Mouse (Mus musculus) liver, adult (tissue): Measurements from ENCODE around the gene Lamb2.

ENCODE experiments used
- GATA4 ChIP-seq: IDR thresholded peaks from 2 replicates; pipeline ENCODE4 v1.6.1; 2014; ENCODE audit warnings: mild to moderate bottlenecking, low read length; ENCODE audit not compliant: insufficient replicate concordance

The Lamb2 gene

GRCm38 (mm10) chr9:108479721-108480351 is at the start of gene Lamb2:
Gene Lamb2, plus strand, starts transcription at chr9:108479736.
- no peak for TF ChIP-seq GATA4

DNA sequence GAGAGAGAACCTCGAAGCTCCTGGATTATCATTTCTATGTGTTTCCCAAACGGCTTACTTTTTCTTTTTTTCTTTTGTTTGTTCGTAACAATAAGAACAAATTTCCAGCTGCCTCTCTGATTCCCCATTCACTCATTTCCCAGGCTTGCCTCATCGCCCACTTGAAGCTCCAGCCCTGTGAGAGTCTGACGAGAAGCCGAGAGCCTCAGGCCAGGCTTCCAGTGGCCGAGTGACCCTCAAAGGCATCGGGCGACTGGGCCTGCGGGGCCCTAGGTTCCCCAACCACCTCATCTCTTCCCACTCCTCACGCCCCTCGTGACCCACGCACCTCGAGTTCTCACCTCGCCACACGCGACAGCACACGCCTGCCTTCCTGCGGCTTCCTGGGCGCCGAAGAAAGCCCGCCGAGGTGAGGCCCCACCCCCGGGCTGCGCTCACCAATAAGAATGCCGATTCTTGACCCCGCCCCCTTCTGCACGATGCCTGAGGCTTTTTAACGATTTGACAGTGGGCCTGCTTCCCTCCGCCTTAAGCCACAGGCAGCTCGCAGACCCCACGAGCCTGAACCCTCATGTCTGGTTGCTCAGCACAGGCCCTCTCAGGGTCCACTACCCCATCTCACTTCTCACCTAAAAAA is 48.0 kb upstream of the Lamb2 start:
- TF ChIP-seq GATA4 = no peak

GRCm38 (mm10) chr9:108436182-108436581 is 43.4 kb upstream of the Lamb2 start, which contains the start of gene BC048562:
Gene BC048562, plus strand, starts transcription at chr9:108436482.
- no peak for TF ChIP-seq GATA4

DNA sequence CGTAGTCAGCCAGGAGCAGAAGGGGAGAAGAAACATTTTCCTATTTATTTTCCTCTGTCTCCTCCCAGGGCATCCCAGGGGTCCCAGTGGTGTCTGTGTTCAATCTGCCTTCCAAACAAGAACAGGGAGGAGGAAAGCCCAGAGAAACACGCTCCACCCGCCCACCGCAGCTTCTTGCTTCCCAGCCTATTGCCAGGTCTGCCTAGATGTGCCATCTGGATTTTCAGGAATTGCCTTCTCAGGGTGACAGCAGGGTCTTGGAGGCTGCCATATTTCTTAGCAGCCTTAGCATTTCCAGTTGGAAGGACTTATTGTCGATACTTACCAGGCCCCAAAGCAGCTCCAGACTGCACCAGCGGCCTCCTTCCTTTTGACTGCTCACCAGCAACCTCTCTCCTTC is 40.4 kb upstream of the Lamb2 start:
- no peak for TF ChIP-seq GATA4

DNA sequence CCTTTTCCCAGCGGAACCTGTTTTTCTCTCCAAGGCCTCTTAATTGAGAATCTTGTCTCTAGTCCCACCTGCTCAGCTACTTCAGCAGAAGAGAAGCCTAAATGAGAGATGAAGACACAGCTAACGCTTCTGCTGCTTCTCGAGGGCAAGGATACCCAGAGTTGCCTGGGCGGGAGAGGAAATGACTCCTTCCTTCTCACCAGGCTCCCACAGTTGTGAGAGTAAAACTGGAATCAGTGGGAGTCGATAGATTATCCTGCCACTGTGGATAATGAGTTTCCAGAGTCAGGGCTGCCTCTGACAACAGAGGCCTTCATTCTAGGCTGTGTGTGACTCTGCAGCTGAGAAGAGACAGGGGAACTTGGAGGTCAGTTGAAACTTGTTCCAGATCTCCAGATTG is 39.1 kb upstream of the Lamb2 start:
- TF ChIP-seq GATA4 = no peak

- no peak for TF ChIP-seq GATA4
Measured at GRCm38 (mm10) chr9:108441236-108441919, 38.2 kb upstream of the Lamb2 start.

GRCm38 (mm10) chr9:108445125-108445524 is 34.4 kb upstream of the Lamb2 start:
- TF ChIP-seq GATA4 = no peak

- no peak for TF ChIP-seq GATA4
Measured at GRCm38 (mm10) chr9:108449860-108450259, 29.7 kb upstream of the Lamb2 start.

- no peak for TF ChIP-seq GATA4
Measured at GRCm38 (mm10) chr9:108450292-108451169, 29.0 kb upstream of the Lamb2 start.

GRCm38 (mm10) chr9:108451170-108451493 is 28.4 kb upstream of the Lamb2 start:
- TF ChIP-seq GATA4 = no peak

DNA sequence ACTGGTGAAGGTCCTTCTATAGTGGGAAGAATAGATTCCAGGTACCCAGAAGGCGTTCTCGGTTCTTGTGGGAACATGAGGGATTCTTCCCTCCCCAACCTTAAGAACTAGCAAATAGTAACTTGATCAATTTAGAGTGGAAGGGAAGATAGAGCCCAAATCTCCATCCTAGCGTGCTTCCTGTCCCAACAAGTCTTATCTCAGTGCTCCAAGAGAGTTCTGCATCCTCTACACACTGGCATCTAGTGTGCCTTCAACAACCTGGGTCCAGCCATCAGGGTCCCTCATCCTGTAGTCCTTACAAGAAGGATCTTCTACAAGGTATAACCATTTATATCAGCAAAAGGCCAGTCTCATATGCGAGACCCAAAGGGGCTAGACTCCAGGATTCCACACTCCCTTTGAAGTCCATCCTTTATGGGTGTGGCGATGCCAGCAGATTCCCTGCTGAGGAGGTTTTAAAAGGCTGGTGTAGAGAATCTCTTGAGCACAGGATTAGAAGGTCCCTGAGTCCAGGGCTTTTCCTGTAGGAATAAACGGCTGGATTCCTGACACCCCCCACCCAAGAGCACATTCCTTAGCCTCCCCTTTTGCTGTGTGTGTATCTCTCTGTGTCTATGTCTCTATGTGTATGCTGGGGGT is 27.9 kb upstream of the Lamb2 start:
- TF ChIP-seq GATA4 = no peak

DNA sequence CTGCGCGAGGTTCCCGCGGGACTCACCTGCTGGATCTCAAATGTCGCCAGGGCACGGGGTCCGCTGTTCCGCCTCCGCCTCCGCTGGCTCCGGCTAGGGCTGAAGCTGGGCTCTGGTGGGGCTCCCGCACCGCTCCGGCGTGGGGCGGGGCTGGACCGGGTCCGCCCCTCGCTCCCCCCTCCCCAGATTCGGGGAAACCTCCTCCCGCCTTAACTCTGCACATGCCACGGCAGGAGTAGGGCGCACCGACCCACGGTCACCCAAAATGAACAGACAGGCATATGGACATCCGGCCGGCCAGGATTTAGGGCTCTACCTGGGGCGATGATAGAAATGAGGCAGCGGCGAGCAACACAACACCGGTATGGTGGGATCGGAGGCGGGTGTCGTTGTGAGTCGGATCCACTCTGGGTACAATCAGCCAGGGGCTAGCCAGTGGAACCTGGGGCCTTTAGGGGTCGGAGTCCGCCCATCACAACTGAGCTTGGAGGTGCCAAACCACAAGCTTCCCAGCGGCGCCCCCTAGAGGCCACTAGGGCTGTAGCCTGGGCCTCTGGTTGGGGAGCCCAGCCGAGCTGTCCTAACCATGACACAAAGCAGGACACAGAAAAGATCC is 27.1 kb upstream of the Lamb2 start:
- no peak for TF ChIP-seq GATA4

- no peak for TF ChIP-seq GATA4
Measured at GRCm38 (mm10) chr9:108452911-108453310, 26.6 kb upstream of the Lamb2 start.

GRCm38 (mm10) chr9:108453458-108453857 is 26.1 kb upstream of the Lamb2 start:
- no peak for TF ChIP-seq GATA4

DNA sequence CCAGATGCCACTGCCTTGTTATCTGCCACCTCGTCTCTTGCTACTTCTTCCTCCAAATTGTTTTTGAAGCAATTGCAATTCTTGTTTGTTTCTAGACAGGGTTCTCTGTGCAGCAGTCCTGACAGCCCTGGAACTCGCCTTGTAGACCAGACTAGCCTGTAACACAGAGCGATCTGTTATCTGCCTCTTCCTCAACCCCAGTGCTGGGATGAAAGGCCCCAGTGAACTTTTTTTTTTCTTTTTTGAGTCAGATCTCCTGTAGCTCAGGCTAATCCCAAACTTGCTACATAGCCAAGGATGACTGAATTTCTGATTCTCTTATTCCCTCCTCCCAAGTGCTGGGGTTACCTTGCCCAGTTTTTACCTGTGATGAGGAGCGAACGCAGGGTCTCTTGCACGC is 25.1 kb upstream of the Lamb2 start:
- no peak for TF ChIP-seq GATA4
